Mouse (Mus musculus): ENCODE data around the gene Adam30. TPM values are rescaled to one million over a fixed set of nuclear protein-coding genes. Genes with fewer than 3 reads are reported as not detected.
"Not testable (repeated sequence)": the region's sequence is repeated elsewhere in the genome, so short reads cannot be mapped to it uniquely, and the experiment has no call there.

Adam30 gene
- total and polyA plus RNA-seq, 2 experiments from 2014 or later, result not detected

GRCm38 (mm10) chr3:98132140-98132539 lies 28.3 kb upstream of the Adam30 start:
- H3K9ac ChIP-seq (replicated peaks; ENCODE audit: low read depth, low read length); H3K4me2 ChIP-seq (ENCODE audit: low read depth, low read length); DNase-seq (ENCODE audit: low spot score); H3K4me3 ChIP-seq (ENCODE audit: low read depth, low read length); ATAC-seq (ENCODE audit: insufficient read depth, low read depth); H3K9me3 ChIP-seq (replicated peaks; ENCODE audit: control insufficient read depth, low read length); H3K27ac ChIP-seq (ENCODE audit: low read depth); H3K27me3 ChIP-seq (ENCODE audit: control insufficient read depth, insufficient read depth, low read length); H3K4me1 ChIP-seq (ENCODE audit: control insufficient read depth, insufficient read depth): not testable (repeated sequence)
- peak; percentile 1; the same call in 1 of the 2 replicates for TF ChIP-seq CTCF (IDR thresholded peaks at IDR 0.05; ENCODE audit: low read depth)
- 90% methylated on average over 4 of the region's 4 CpGs for WGBS
- H3K36me3 ChIP-seq (replicated peaks; ENCODE audit: control insufficient read depth, insufficient read depth, low read length), result peaks cover 88% of the 10 kb centered on the region

- Histone ChIP-seq H3K4me1 (ENCODE audit: control insufficient read depth, insufficient read depth) (no peaks in the 10 kb centered on the region), H3K27ac (ENCODE audit: low read depth) (no peak overlapping the region), H3K36me3 (replicated peaks; ENCODE audit: control insufficient read depth, insufficient read depth, low read length) (peaks cover 89% of the 10 kb centered on the region), H3K4me2 (ENCODE audit: low read depth, low read length) (no peak overlapping the region), H3K27me3 (ENCODE audit: control insufficient read depth, insufficient read depth, low read length) (no peaks in the 10 kb centered on the region), H3K9ac (replicated peaks; ENCODE audit: low read depth, low read length) (no peak overlapping the region), H3K9me3 (replicated peaks; ENCODE audit: control insufficient read depth, low read length) (no peaks in the 10 kb centered on the region), H3K4me3 (ENCODE audit: low read depth, low read length) (no peak overlapping the region)
- TF ChIP-seq CTCF (IDR thresholded peaks at IDR 0.05; ENCODE audit: low read depth) (no peak), EP300 (IDR thresholded peaks at IDR 0.05; ENCODE audit: low read depth) (no peak)
- WGBS, result 87% methylated on average over 8 of the region's 8 CpGs
- ATAC-seq (ENCODE audit: insufficient read depth, low read depth) (no peak), DNase-seq (ENCODE audit: low spot score) (no peak)
Measured at GRCm38 (mm10) chr3:98132636-98133035, 27.8 kb upstream of the Adam30 start.

GRCm38 (mm10) chr3:98141456-98141855 lies 19.0 kb upstream of the Adam30 start:
- ATAC-seq (ENCODE audit: insufficient read depth, low read depth), result no peak
- H3K27ac ChIP-seq (ENCODE audit: low read depth), result no peak overlapping the region
- TF ChIP-seq CTCF (IDR thresholded peaks at IDR 0.05; ENCODE audit: low read depth), result no peak
- TF ChIP-seq EP300 (IDR thresholded peaks at IDR 0.05; ENCODE audit: low read depth), result no peak
- H3K9me3 ChIP-seq (replicated peaks; ENCODE audit: control insufficient read depth, low read length), result no peaks in the 10 kb centered on the region
- no peak overlapping the region for H3K4me3 ChIP-seq (ENCODE audit: low read depth, low read length)
- no peak overlapping the region for H3K9ac ChIP-seq (replicated peaks; ENCODE audit: low read depth, low read length)
- DNase-seq (ENCODE audit: low spot score), result no peak
- peaks cover 96% of the 10 kb centered on the region for H3K36me3 ChIP-seq (replicated peaks; ENCODE audit: control insufficient read depth, insufficient read depth, low read length)
- no peaks in the 10 kb centered on the region for H3K27me3 ChIP-seq (ENCODE audit: control insufficient read depth, insufficient read depth, low read length)
- H3K4me2 ChIP-seq (ENCODE audit: low read depth, low read length), result no peak overlapping the region
- 92% methylated on average over 15 of the region's 15 CpGs for WGBS
- H3K4me1 ChIP-seq (ENCODE audit: control insufficient read depth, insufficient read depth), result no peaks in the 10 kb centered on the region

GRCm38 (mm10) chr3:98142862-98143261 lies 17.6 kb upstream of the Adam30 start:
- no peak overlapping the region for H3K4me2 ChIP-seq (ENCODE audit: low read depth, low read length)
- ATAC-seq (ENCODE audit: insufficient read depth, low read depth), result no peak
- TF ChIP-seq EP300 (IDR thresholded peaks at IDR 0.05; ENCODE audit: low read depth), result no peak
- TF ChIP-seq CTCF (IDR thresholded peaks at IDR 0.05; ENCODE audit: low read depth), result no peak
- H3K4me1 ChIP-seq (ENCODE audit: control insufficient read depth, insufficient read depth), result no peaks in the 10 kb centered on the region
- H3K27ac ChIP-seq (ENCODE audit: low read depth), result no peak overlapping the region
- peaks cover 96% of the 10 kb centered on the region for H3K36me3 ChIP-seq (replicated peaks; ENCODE audit: control insufficient read depth, insufficient read depth, low read length)
- 95% methylated on average over 13 of the region's 13 CpGs for WGBS
- no peak overlapping the region for H3K4me3 ChIP-seq (ENCODE audit: low read depth, low read length)
- H3K9me3 ChIP-seq (replicated peaks; ENCODE audit: control insufficient read depth, low read length), result no peaks in the 10 kb centered on the region
- no peak for DNase-seq (ENCODE audit: low spot score)
- H3K27me3 ChIP-seq (ENCODE audit: control insufficient read depth, insufficient read depth, low read length), result no peaks in the 10 kb centered on the region
- H3K9ac ChIP-seq (replicated peaks; ENCODE audit: low read depth, low read length), result no peak overlapping the region

- no peak for TF ChIP-seq CTCF (IDR thresholded peaks at IDR 0.05; ENCODE audit: low read depth)
- no peak for TF ChIP-seq EP300 (IDR thresholded peaks at IDR 0.05; ENCODE audit: low read depth)
- H3K27me3 ChIP-seq (ENCODE audit: control insufficient read depth, insufficient read depth, low read length), result no peaks in the 10 kb centered on the region
- ATAC-seq (ENCODE audit: insufficient read depth, low read depth) (no peak), DNase-seq (ENCODE audit: low spot score) (no peak)
- no peak overlapping the region for H3K4me3 ChIP-seq (ENCODE audit: low read depth, low read length)
- H3K9ac ChIP-seq (replicated peaks; ENCODE audit: low read depth, low read length), result no peak overlapping the region
- no peaks in the 10 kb centered on the region for H3K4me1 ChIP-seq (ENCODE audit: control insufficient read depth, insufficient read depth)
- H3K9me3 ChIP-seq (replicated peaks; ENCODE audit: control insufficient read depth, low read length), result no peaks in the 10 kb centered on the region
- WGBS, result 82% methylated on average over 10 of the region's 10 CpGs
- no peak overlapping the region for H3K27ac ChIP-seq (ENCODE audit: low read depth)
- no peak overlapping the region for H3K4me2 ChIP-seq (ENCODE audit: low read depth, low read length)
- peaks cover 88% of the 10 kb centered on the region for H3K36me3 ChIP-seq (replicated peaks; ENCODE audit: control insufficient read depth, insufficient read depth, low read length)
Measured at GRCm38 (mm10) chr3:98145204-98145603, 15.2 kb upstream of the Adam30 start.
